Mouse (Mus musculus): ENCODE data around the gene Prm3.

DNA sequence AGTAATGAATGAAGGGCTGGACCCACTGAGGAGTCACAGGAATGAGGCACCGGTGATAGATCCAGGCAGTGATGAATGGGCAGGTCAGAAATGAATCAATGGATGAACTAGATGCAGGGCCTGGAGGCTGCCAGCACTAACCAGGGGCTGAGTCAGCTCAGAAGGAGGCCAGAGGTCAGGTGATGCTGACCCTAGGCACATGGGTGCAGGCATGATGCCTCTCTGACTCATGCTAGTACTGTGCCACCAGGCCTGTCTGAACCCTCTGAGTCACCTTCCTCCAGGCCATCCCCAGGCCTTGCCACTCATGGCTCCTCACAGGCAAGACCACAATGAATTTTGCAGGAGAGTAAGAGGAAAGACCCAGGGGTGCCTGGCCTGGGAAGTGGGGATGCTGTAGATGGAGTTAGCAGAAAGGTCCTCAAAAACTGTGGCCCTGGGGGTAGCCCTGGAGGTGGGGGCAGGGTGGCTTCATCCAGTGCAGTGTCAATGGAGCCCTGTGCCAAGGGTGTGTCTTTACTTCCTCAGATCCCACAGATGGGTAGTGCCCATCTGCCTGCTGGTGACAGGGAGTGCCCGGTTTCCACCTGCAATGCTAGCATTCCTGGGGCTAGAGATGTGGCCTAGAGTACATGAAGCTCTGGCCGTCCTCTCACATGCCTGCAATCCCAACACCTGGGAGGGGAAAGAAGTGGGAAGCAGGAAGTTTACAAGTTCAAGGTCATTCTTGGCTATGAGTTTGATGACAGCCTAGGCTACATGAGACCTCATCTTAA, 36.0 kb downstream of the Prm3 start:
- TF ChIP-seq CTCF (IDR thresholded peaks at IDR 0.05; ENCODE audit: extremely low read depth, insufficient read length, insufficient replicate concordance, low read depth, low read length) (no peak), POLR2A (IDR thresholded peaks at IDR 0.05; ENCODE audit: low read depth, low read length) (no peak; the same call in 1 of the 2 replicates)

Measured in small intestine, adult 2 months (tissue).